ENCODE assay signal across 15 mouse cellular contexts in the genomic region with DNA sequence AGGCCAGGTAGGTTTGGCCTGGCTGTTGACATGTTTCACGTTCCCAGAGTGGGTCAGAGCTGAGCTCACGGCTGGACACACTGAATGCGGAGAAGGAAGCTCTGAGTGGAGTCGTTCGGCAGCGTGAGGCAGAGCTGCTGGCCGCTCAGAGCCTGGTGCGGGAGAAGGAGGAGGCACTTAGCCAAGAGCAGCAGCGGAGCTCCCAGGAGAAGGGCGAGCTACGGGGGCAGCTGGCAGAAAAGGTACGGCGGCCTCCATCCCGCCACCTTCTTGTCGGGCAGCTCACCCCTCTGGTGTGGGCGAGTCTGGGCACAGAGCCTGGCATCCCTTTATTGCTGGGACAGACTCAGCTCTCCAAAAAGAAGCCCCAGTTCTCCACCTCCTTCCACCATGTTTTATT. TPM values are rescaled to one million over a fixed set of nuclear protein-coding genes. Genes with fewer than 3 reads are reported as not detected.
DNase-seq lines count a peak whose midpoint lies in the region; ATAC-seq lines count a peak whose summit lies in the region.
"Had no signal": no experiment of that assay in that cellular context is flagged by ENCODE, and none has a peak within 500 bp of the region (broad histone marks: within the 10 kb centered on the region; RNA-seq: fewer than 3 reads in every experiment).

No protein-coding gene starts in this region.

- H3K4me3 ChIP-seq in neural tube, embryonic 13.5 days, result no peak overlapping the region
- H3K4me3 ChIP-seq in neural tube, embryonic 15.5 days (replicated peaks), result no peak overlapping the region
- H3K4me3 ChIP-seq: heart, embryonic 12.5 days; limb, embryonic 13.5 days; megakaryocyte, embryonic 14.5 days; stomach, embryonic 15.5 days had no signal

- H3K4me1 ChIP-seq in neural tube, embryonic 13.5 days (replicated peaks), result peaks cover 35% of the 10 kb centered on the region
- H3K4me1 ChIP-seq in neural tube, embryonic 15.5 days, result peaks cover 13% of the 10 kb centered on the region

- H3K9ac ChIP-seq in neural tube, embryonic 13.5 days, result no peak overlapping the region
- H3K9ac ChIP-seq in neural tube, embryonic 15.5 days (replicated peaks), result no peak overlapping the region
- H3K9ac ChIP-seq: heart, embryonic 12.5 days; limb, embryonic 13.5 days; lung, embryonic 14.5 days; stomach, embryonic 15.5 days had no signal

- DNase-seq in cerebellum, adult 18-20 months, result peak; percentile 54 to 59
- no peak for DNase-seq in cerebellum, adult 11-12 months
- peak; percentile 88 for DNase-seq in heart, adult 11 months
- no peak for DNase-seq in heart, postnatal 36 days
- DNase-seq in right cerebral cortex, postnatal 14 days, result peak; percentile 53
- no peak for DNase-seq in thymus, postnatal 10 days (ENCODE audit: low spot score in 2 of 2)
- DNase-seq: kidney, postnatal 10 days; lung, embryonic 14.5 days; thymus, postnatal 25 days had no signal

- 0 out of 2 replicates have a peak, but pooled peaks cover 9% of the 10 kb centered on the region for H3K36me3 ChIP-seq in neural tube, embryonic 13.5 days
- H3K36me3 ChIP-seq in neural tube, embryonic 15.5 days, result peaks cover 13% of the 10 kb centered on the region; the same call in 1 of the 2 replicates
- H3K36me3 ChIP-seq: heart, embryonic 12.5 days; stomach, embryonic 15.5 days had no signal

- intact Hi-C loops in heart, postnatal 36 days (cut with DNase I), result loop anchor here (10.0 kb wide), 1 partner anchor 173 kb away; no protein-coding TSS in a partner anchor

- 67% methylated on average over 16 of the region's 16 CpGs for WGBS in neural tube, embryonic 13.5 days
- WGBS in neural tube, embryonic 15.5 days, result 65% methylated on average over 16 of the region's 16 CpGs

- no peak for ATAC-seq in neural tube, embryonic 13.5 days (ENCODE audit: low read depth)
- ATAC-seq in neural tube, embryonic 15.5 days (ENCODE audit: low FRiP score), result no peak

- H3K27me3 ChIP-seq in neural tube, embryonic 13.5 days, result no peaks in the 10 kb centered on the region
- H3K27me3 ChIP-seq in neural tube, embryonic 15.5 days (replicated peaks), result no peaks in the 10 kb centered on the region
- H3K27me3 ChIP-seq: heart, embryonic 12.5 days; limb, embryonic 13.5 days; stomach, embryonic 15.5 days had no signal

- H3K27ac ChIP-seq in neural tube, embryonic 13.5 days (replicated peaks), result 0 out of 2 replicates have a peak overlapping the region, but pooled peaks have one; percentile 28
- H3K27ac ChIP-seq in neural tube, embryonic 15.5 days (replicated peaks), result no peak overlapping the region
- H3K27ac ChIP-seq: limb, embryonic 13.5 days; stomach, embryonic 15.5 days had no signal

- H3K9me3 ChIP-seq in neural tube, embryonic 13.5 days, result no peaks in the 10 kb centered on the region
- no peaks in the 10 kb centered on the region for H3K9me3 ChIP-seq in neural tube, embryonic 15.5 days (replicated peaks)
- H3K9me3 ChIP-seq: heart, embryonic 12.5 days; limb, embryonic 13.5 days; megakaryocyte, embryonic 14.5 days; stomach, embryonic 15.5 days had no signal

- H3K4me2 ChIP-seq in neural tube, embryonic 13.5 days, result no peak overlapping the region
- no peak overlapping the region for H3K4me2 ChIP-seq in neural tube, embryonic 15.5 days
- H3K4me2 ChIP-seq: heart, embryonic 12.5 days; limb, embryonic 13.5 days; lung, embryonic 14.5 days; stomach, embryonic 15.5 days had no signal

RNA-seq across cellular contexts. Expression of a gene that starts 24.4 kb away (rescaled TPM):
- total RNA-seq in heart, postnatal 36 days (2021), result 10 to 100 TPM in 1 of 2 experiments, 1 to 10 TPM in 1; 8.6 to 17.0 TPM
- 17.1 and 22.3 TPM in 2 replicates for polyA plus RNA-seq in neural tube, embryonic 13.5 days (2015; fragmentation: Nextera tagmentation; extraction: Ambion mirVana)
- polyA plus RNA-seq in neural tube, embryonic 15.5 days (2015; fragmentation: Nextera tagmentation; extraction: Ambion mirVana), result 24.1 and 31.0 TPM in 2 replicates

RNA-seq across cellular contexts. Expression of a gene that starts 34.3 kb away (rescaled TPM):
- total RNA-seq in heart, postnatal 36 days (2021), result 10 to 100 TPM; 19.6 to 25.0 TPM
- polyA plus RNA-seq in neural tube, embryonic 13.5 days (2015; fragmentation: Nextera tagmentation; extraction: Ambion mirVana), result 77.5 and 78.5 TPM in 2 replicates
- 48.8 and 50.4 TPM in 2 replicates for polyA plus RNA-seq in neural tube, embryonic 15.5 days (2015; fragmentation: Nextera tagmentation; extraction: Ambion mirVana)

Comparison
In these comparisons a context has a peak if more than half of its experiments do, and no peak if none do; other contexts are left out.
1. DNase-seq: peak in cerebellum, adult 18-20 months (2 of 2), heart, adult 11 months (single experiment) and right cerebral cortex, postnatal 14 days (single experiment); none in cerebellum, adult 11-12 months (single experiment), heart, postnatal 36 days (0 of 2) and thymus, postnatal 10 days (0 of 2).